Mouse (Mus musculus): Measurements from ENCODE around the gene Aurkb. TPM values are rescaled to one million over a fixed set of nuclear protein-coding genes. Genes with fewer than 3 reads are reported as not detected.
A peak's percentile ranks its signal among the peaks of the same experiment; 100 is the strongest.

The Aurkb gene
- polyA plus RNA-seq, 1 experiment: 42.9 TPM

GRCm38 (mm10) chr11:69016755-69017154 is 28.7 kb upstream of the Aurkb start:
- H3K36me3 ChIP-seq (ENCODE audit: control insufficient read depth, insufficient read depth, low read length): no peaks in the 10 kb centered on the region; the same call in 1 of the 2 replicates
- peak overlapping the region; percentile 88; the same call in 1 of the 2 replicates for H3K4me3 ChIP-seq (ENCODE audit: extremely low read depth, insufficient read depth, insufficient read length)

GRCm38 (mm10) chr11:69020691-69021090 is 24.8 kb upstream of the Aurkb start:
- TF ChIP-seq POLR2A (IDR thresholded peaks at IDR 0.05; ENCODE audit: low read depth, low read length): no peak
- TF ChIP-seq CTCF (IDR thresholded peaks at IDR 0.05; ENCODE audit: extremely low read depth, insufficient read depth, insufficient read length, insufficient replicate concordance): no peak
- Histone ChIP-seq H3K27me3 (ENCODE audit: control insufficient read depth, insufficient read depth, low read length) (no peaks in the 10 kb centered on the region), H3K4me1 (ENCODE audit: control insufficient read depth, insufficient read depth, insufficient read length) (peaks cover 3% of the 10 kb centered on the region; the same call in 1 of the 2 replicates), H3K27ac (ENCODE audit: insufficient read depth, low read length) (no peak overlapping the region), H3K4me3 (ENCODE audit: extremely low read depth, insufficient read depth, insufficient read length) (no peak overlapping the region), H3K36me3 (ENCODE audit: control insufficient read depth, insufficient read depth, low read length) (peaks cover 17% of the 10 kb centered on the region)
- DNase-seq (ENCODE audit: low read depth in 1 of 2, low spot score in 2 of 2): no peak

More at GRCm38 (mm10) chr11:69016755-69017154, 28.7 kb upstream of the Aurkb start:
- no peak overlapping the region for H3K27ac ChIP-seq (ENCODE audit: insufficient read depth, low read length)
- DNase-seq (ENCODE audit: low read depth in 1 of 2, low spot score in 2 of 2): no peak
- H3K4me1 ChIP-seq (ENCODE audit: control insufficient read depth, insufficient read depth, insufficient read length): peaks cover 3% of the 10 kb centered on the region
- H3K27me3 ChIP-seq (ENCODE audit: control insufficient read depth, insufficient read depth, low read length): no peaks in the 10 kb centered on the region
- TF ChIP-seq CTCF (IDR thresholded peaks at IDR 0.05; ENCODE audit: extremely low read depth, insufficient read depth, insufficient read length, insufficient replicate concordance) (no peak), POLR2A (IDR thresholded peaks at IDR 0.05; ENCODE audit: low read depth, low read length) (no peak)
- 55% methylated on average over 3 of the region's 3 CpGs for WGBS

- Histone ChIP-seq H3K27ac (ENCODE audit: insufficient read depth, low read length) (no peak overlapping the region), H3K4me1 (ENCODE audit: control insufficient read depth, insufficient read depth, insufficient read length) (no peaks in the 10 kb centered on the region), H3K4me3 (ENCODE audit: extremely low read depth, insufficient read depth, insufficient read length) (no peak overlapping the region), H3K27me3 (ENCODE audit: control insufficient read depth, insufficient read depth, low read length) (no peaks in the 10 kb centered on the region), H3K36me3 (ENCODE audit: control insufficient read depth, insufficient read depth, low read length) (peaks cover 31% of the 10 kb centered on the region)
- WGBS: 94% methylated on average over 3 of the region's 3 CpGs
- TF ChIP-seq CTCF (IDR thresholded peaks at IDR 0.05; ENCODE audit: extremely low read depth, insufficient read depth, insufficient read length, insufficient replicate concordance) (no peak), POLR2A (IDR thresholded peaks at IDR 0.05; ENCODE audit: low read depth, low read length) (no peak)
- DNase-seq (ENCODE audit: low read depth in 1 of 2, low spot score in 2 of 2): no peak
These were observed 18.9 kb upstream of the Aurkb start for GRCm38 (mm10) chr11:69026562-69026961.

- no peak for TF ChIP-seq POLR2A (IDR thresholded peaks at IDR 0.05; ENCODE audit: low read depth, low read length)
- TF ChIP-seq CTCF (IDR thresholded peaks at IDR 0.05; ENCODE audit: extremely low read depth, insufficient read depth, insufficient read length, insufficient replicate concordance): no peak
- DNase-seq (ENCODE audit: low read depth in 1 of 2, low spot score in 2 of 2): no peak
- 94% methylated on average over 2 of the region's 2 CpGs for WGBS
- no peak overlapping the region for H3K27ac ChIP-seq (ENCODE audit: insufficient read depth, low read length)
- H3K4me1 ChIP-seq (ENCODE audit: control insufficient read depth, insufficient read depth, insufficient read length): no peaks in the 10 kb centered on the region
- H3K4me3 ChIP-seq (ENCODE audit: extremely low read depth, insufficient read depth, insufficient read length): no peak overlapping the region
- no peaks in the 10 kb centered on the region for H3K27me3 ChIP-seq (ENCODE audit: control insufficient read depth, insufficient read depth, low read length)
- peaks cover 17% of the 10 kb centered on the region for H3K36me3 ChIP-seq (ENCODE audit: control insufficient read depth, insufficient read depth, low read length)
These were observed 16.6 kb upstream of the Aurkb start for GRCm38 (mm10) chr11:69028805-69029204.

GRCm38 (mm10) chr11:69033552-69033951 is 11.9 kb upstream of the Aurkb start:
- Histone ChIP-seq H3K36me3 (ENCODE audit: control insufficient read depth, insufficient read depth, low read length) (peaks cover 1% of the 10 kb centered on the region; the same call in 1 of the 2 replicates), H3K4me3 (ENCODE audit: extremely low read depth, insufficient read depth, insufficient read length) (no peak overlapping the region), H3K27ac (ENCODE audit: insufficient read depth, low read length) (peak overlapping the region; percentile 23; the same call in 1 of the 2 replicates), H3K27me3 (ENCODE audit: control insufficient read depth, insufficient read depth, low read length) (no peaks in the 10 kb centered on the region), H3K4me1 (ENCODE audit: control insufficient read depth, insufficient read depth, insufficient read length) (peaks cover 9% of the 10 kb centered on the region)
- no peak for DNase-seq (ENCODE audit: low read depth in 1 of 2, low spot score in 2 of 2)
- TF ChIP-seq POLR2A (IDR thresholded peaks at IDR 0.05; ENCODE audit: low read depth, low read length) (no peak), CTCF (IDR thresholded peaks at IDR 0.05; ENCODE audit: extremely low read depth, insufficient read depth, insufficient read length, insufficient replicate concordance) (no peak)
- WGBS: 78% methylated on average over 9 of the region's 9 CpGs

GRCm38 (mm10) chr11:69034585-69034984 is 10.9 kb upstream of the Aurkb start:
- DNase-seq (ENCODE audit: low read depth in 1 of 2, low spot score in 2 of 2): no peak
- Histone ChIP-seq H3K36me3 (ENCODE audit: control insufficient read depth, insufficient read depth, low read length) (peaks cover 1% of the 10 kb centered on the region; the same call in 1 of the 2 replicates), H3K27me3 (ENCODE audit: control insufficient read depth, insufficient read depth, low read length) (no peaks in the 10 kb centered on the region), H3K4me1 (ENCODE audit: control insufficient read depth, insufficient read depth, insufficient read length) (peaks cover 10% of the 10 kb centered on the region), H3K27ac (ENCODE audit: insufficient read depth, low read length) (peak overlapping the region; percentile 1; the same call in 1 of the 2 replicates), H3K4me3 (ENCODE audit: extremely low read depth, insufficient read depth, insufficient read length) (no peak overlapping the region)
- TF ChIP-seq POLR2A (IDR thresholded peaks at IDR 0.05; ENCODE audit: low read depth, low read length) (no peak), CTCF (IDR thresholded peaks at IDR 0.05; ENCODE audit: extremely low read depth, insufficient read depth, insufficient read length, insufficient replicate concordance) (no peak)
- WGBS: 93% methylated on average over 3 of the region's 3 CpGs

- peaks cover 10% of the 10 kb centered on the region for H3K4me1 ChIP-seq (ENCODE audit: control insufficient read depth, insufficient read depth, insufficient read length)
- WGBS: 86% methylated on average over 9 of the region's 9 CpGs
- H3K27ac ChIP-seq (ENCODE audit: insufficient read depth, low read length): peak overlapping the region; percentile 28
- TF ChIP-seq POLR2A (IDR thresholded peaks at IDR 0.05; ENCODE audit: low read depth, low read length) (no peak), CTCF (IDR thresholded peaks at IDR 0.05; ENCODE audit: extremely low read depth, insufficient read depth, insufficient read length, insufficient replicate concordance) (no peak)
- H3K27me3 ChIP-seq (ENCODE audit: control insufficient read depth, insufficient read depth, low read length): no peaks in the 10 kb centered on the region
- H3K4me3 ChIP-seq (ENCODE audit: extremely low read depth, insufficient read depth, insufficient read length): no peak overlapping the region
- no peak for DNase-seq (ENCODE audit: low read depth in 1 of 2, low spot score in 2 of 2)
- H3K36me3 ChIP-seq (ENCODE audit: control insufficient read depth, insufficient read depth, low read length): peaks cover 1% of the 10 kb centered on the region; the same call in 1 of the 2 replicates
These were observed 10.0 kb upstream of the Aurkb start for GRCm38 (mm10) chr11:69035411-69035810.
